Mouse (Mus musculus) retina, adult 2 months (tissue): Measurements from ENCODE around the gene Ddx6.

Experiments
- DNase-seq: peaks from one replicate; pipeline ENCODE4 v3.0.0-alpha.2; 2012; ENCODE audit warnings: low read depth, low spot score

Ddx6 gene

GRCm38 (mm10) chr9:44686638-44687037 is 81.9 kb downstream of the Ddx6 start:
- DNase-seq: no peak

GRCm38 (mm10) chr9:44688013-44688412 is 83.3 kb downstream of the Ddx6 start:
- DNase-seq: no peak
